Mouse (Mus musculus) midbrain, embryonic 11.5 days (tissue): ENCODE measurements at regions not wholly inside any gene's neighbourhood (a gene's known extent, or its start where the extent isn't known, plus 50 kb on each side); places are given as distances from the start of the nearest gene placed in this dataset.

ENCODE experiments used
- ATAC-seq: fragments of 200-750 bp; cut with Nextera tagmentation; 2 replicates; pipeline ENCODE4 v1.8.0; 2017; ENCODE audit warnings: moderate TSS enrichment, moderate library complexity; ENCODE audit not compliant: low FRiP score
- DNase-seq: peaks from one replicate; pipeline ENCODE4 v3.0.0; 2015; ENCODE audit warnings: low spot score; ENCODE audit errors: missing footprints
- H3K27ac ChIP-seq: fragments of 300-500 bp; sonication (generic); 2 replicates; pipeline ENCODE4 v1.5.1; 2014; ENCODE audit warnings: low read depth, low read length
- H3K27me3 ChIP-seq: fragments of 300-500 bp; sonication (generic); 2 replicates; pipeline ENCODE4 v1.6.1; 2014; ENCODE audit warnings: mild to moderate bottlenecking, low read length, moderate library complexity, mixed read lengths; ENCODE audit not compliant: control insufficient read depth, insufficient read depth
- H3K36me3 ChIP-seq: fragments of 300-500 bp; sonication (generic); 2 replicates; pipeline ENCODE4 v1.6.1; 2014; ENCODE audit warnings: mild to moderate bottlenecking, low read length, moderate library complexity, mixed read lengths; ENCODE audit not compliant: control insufficient read depth, insufficient read depth
- H3K4me1 ChIP-seq: fragments of 300-500 bp; sonication (generic); 2 replicates; pipeline ENCODE4 v1.6.1; 2014; ENCODE audit warnings: low read length; ENCODE audit not compliant: control insufficient read depth, insufficient read depth
- H3K4me2 ChIP-seq: fragments of 300-500 bp; sonication (generic); 2 replicates; pipeline ENCODE4 v1.6.1; 2014; ENCODE audit warnings: mild to moderate bottlenecking, moderate library complexity
- H3K4me3 ChIP-seq: fragments of 300-500 bp; sonication (generic); 2 replicates; pipeline ENCODE4 v1.5.1; 2014; ENCODE audit warnings: low read depth, low read length
- H3K9ac ChIP-seq: fragments of 300-500 bp; sonication (generic); 2 replicates; pipeline ENCODE4 v1.6.1; 2014; ENCODE audit warnings: low read length
- H3K9me3 ChIP-seq: fragments of 300-500 bp; sonication (generic); 2 replicates; pipeline ENCODE4 v1.6.1; 2016; ENCODE audit warnings: low read length; ENCODE audit not compliant: control insufficient read depth
- WGBS: fragments of 180-500 bp; shearing (Covaris S2); extraction: QIAGEN DNeasy Blood & Tissue Kit; methylation state at CpG from one replicate; pipeline ENCODE4 v1.1.7; 2014; 5-methylcytosine and 5-hydroxymethylcytosine counted together

- no peaks in the 10 kb centered on the region for H3K36me3 ChIP-seq
- H3K4me2 ChIP-seq: no peak overlapping the region
- no peak for ATAC-seq
- no peaks in the 10 kb centered on the region for H3K9me3 ChIP-seq
- H3K4me3 ChIP-seq: no peak overlapping the region
- H3K4me1 ChIP-seq: no peaks in the 10 kb centered on the region
- H3K27ac ChIP-seq: no peak overlapping the region
- no peaks in the 10 kb centered on the region for H3K27me3 ChIP-seq
- no peak overlapping the region for H3K9ac ChIP-seq
- 89% methylated on average over 2 of the region's 2 CpGs for WGBS
- DNase-seq: peak; percentile 44
Measured at GRCm38 (mm10) chr16:24212702-24213101, 180.6 kb upstream of the Lpp start.

GRCm38 (mm10) chr16:24211588-24211987 lies 181.7 kb upstream of the Lpp start:
- WGBS: 55% methylated on average over 1 of the region's 1 CpGs
- H3K27me3 ChIP-seq: no peaks in the 10 kb centered on the region
- H3K9me3 ChIP-seq: no peaks in the 10 kb centered on the region
- H3K27ac ChIP-seq: no peak overlapping the region
- no peaks in the 10 kb centered on the region for H3K4me1 ChIP-seq
- no peak overlapping the region for H3K9ac ChIP-seq
- no peak overlapping the region for H3K4me2 ChIP-seq
- H3K36me3 ChIP-seq: no peaks in the 10 kb centered on the region
- no peak overlapping the region for H3K4me3 ChIP-seq
- DNase-seq (peak; percentile 56), ATAC-seq (no peak)

GRCm38 (mm10) chr16:24208876-24209275 lies 184.4 kb upstream of the Lpp start:
- whole genome bisulfite sequencing: 72% methylated on average over 2 of the region's 2 CpGs
- Histone ChIP-seq H3K4me1 (no peaks in the 10 kb centered on the region), H3K4me2 (no peak overlapping the region), H3K9ac (no peak overlapping the region), H3K27me3 (no peaks in the 10 kb centered on the region), H3K4me3 (no peak overlapping the region), H3K9me3 (no peaks in the 10 kb centered on the region), H3K36me3 (no peaks in the 10 kb centered on the region), H3K27ac (no peak overlapping the region)
- peak; percentile 26 for DNase-seq
- no peak for ATAC-seq

GRCm38 (mm10) chr16:24208118-24208517 lies 185.2 kb upstream of the Lpp start:
- Histone ChIP-seq H3K4me1 (no peaks in the 10 kb centered on the region), H3K27ac (no peak overlapping the region), H3K4me3 (no peak overlapping the region), H3K27me3 (no peaks in the 10 kb centered on the region), H3K9ac (no peak overlapping the region), H3K9me3 (no peaks in the 10 kb centered on the region), H3K36me3 (no peaks in the 10 kb centered on the region), H3K4me2 (no peak overlapping the region)
- ATAC-seq (no peak), DNase-seq (no peak)
- WGBS: 87% methylated on average over 2 of the region's 2 CpGs

GRCm38 (mm10) chr16:24207056-24207455 lies 186.3 kb upstream of the Lpp start:
- Histone ChIP-seq H3K4me2 (no peak overlapping the region), H3K27ac (no peak overlapping the region), H3K36me3 (no peaks in the 10 kb centered on the region), H3K4me3 (no peak overlapping the region), H3K9ac (no peak overlapping the region), H3K9me3 (no peaks in the 10 kb centered on the region), H3K27me3 (no peaks in the 10 kb centered on the region), H3K4me1 (no peaks in the 10 kb centered on the region)
- 52% methylated on average over 4 of the region's 4 CpGs for WGBS
- no peak for ATAC-seq
- DNase-seq: no peak

GRCm38 (mm10) chr16:24206461-24206861 lies 186.8 kb upstream of the Lpp start:
- Histone ChIP-seq H3K36me3 (no peaks in the 10 kb centered on the region), H3K4me2 (no peak overlapping the region), H3K9me3 (no peaks in the 10 kb centered on the region), H3K4me1 (no peaks in the 10 kb centered on the region), H3K4me3 (no peak overlapping the region), H3K27ac (no peak overlapping the region), H3K27me3 (no peaks in the 10 kb centered on the region), H3K9ac (no peak overlapping the region)
- WGBS: 81% methylated on average over 4 of the region's 4 CpGs
- no peak for ATAC-seq
- peak; percentile 78 for DNase-seq

GRCm38 (mm10) chr16:24205594-24205993 lies 187.7 kb upstream of the Lpp start:
- Histone ChIP-seq H3K9me3 (no peaks in the 10 kb centered on the region), H3K4me1 (no peaks in the 10 kb centered on the region), H3K27ac (no peak overlapping the region), H3K9ac (no peak overlapping the region), H3K4me3 (no peak overlapping the region), H3K36me3 (no peaks in the 10 kb centered on the region), H3K27me3 (no peaks in the 10 kb centered on the region), H3K4me2 (no peak overlapping the region)
- ATAC-seq: no peak
- DNase-seq: peak; percentile 56
- 80% methylated on average over 5 of the region's 5 CpGs for whole genome bisulfite sequencing

- Histone ChIP-seq H3K27me3 (no peaks in the 10 kb centered on the region), H3K4me1 (no peaks in the 10 kb centered on the region), H3K4me2 (no peak overlapping the region), H3K27ac (no peak overlapping the region), H3K36me3 (no peaks in the 10 kb centered on the region), H3K9ac (no peak overlapping the region), H3K4me3 (no peak overlapping the region), H3K9me3 (no peaks in the 10 kb centered on the region)
- DNase-seq (peak; percentile 69), ATAC-seq (no peak)
- WGBS: 86% methylated on average over 4 of the region's 4 CpGs
Measured at GRCm38 (mm10) chr16:24204064-24204730, 189.1 kb upstream of the Lpp start.

- Histone ChIP-seq H3K4me1 (no peaks in the 10 kb centered on the region), H3K27me3 (no peaks in the 10 kb centered on the region), H3K4me2 (no peak overlapping the region), H3K9ac (no peak overlapping the region), H3K27ac (no peak overlapping the region), H3K36me3 (no peaks in the 10 kb centered on the region), H3K4me3 (no peak overlapping the region), H3K9me3 (no peaks in the 10 kb centered on the region)
- peak; percentile 21 for DNase-seq
- WGBS: 84% methylated on average over 5 of the region's 5 CpGs
- no peak for ATAC-seq
Measured at GRCm38 (mm10) chr16:24202653-24203052, 190.7 kb upstream of the Lpp start.
